ENCODE assay signal across 11 mouse cellular contexts in the genomic region with DNA sequence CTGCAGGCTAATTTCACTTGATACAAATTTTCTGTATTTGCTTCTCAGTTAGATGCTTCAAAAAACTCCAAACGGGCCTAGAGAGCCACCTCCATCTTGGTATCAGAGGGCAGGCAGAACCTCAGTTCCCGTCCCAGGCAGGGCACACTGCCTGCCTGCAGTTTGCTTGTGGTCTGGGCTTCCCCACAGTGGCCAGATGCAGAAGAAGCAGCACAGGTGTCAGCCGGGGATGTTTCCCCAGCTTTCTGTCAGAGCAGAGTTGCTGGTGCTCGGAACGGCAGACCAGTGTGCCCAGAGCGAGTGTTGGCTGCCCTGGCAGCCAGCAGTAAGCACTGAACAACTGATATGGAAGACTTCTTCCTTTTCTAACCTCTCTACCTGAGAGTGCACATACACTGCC. TPM values are rescaled to one million over a fixed set of nuclear protein-coding genes. Genes with fewer than 3 reads are reported as not detected.
DNase-seq lines count a peak whose midpoint lies in the region; ATAC-seq and TF ChIP-seq lines count a peak whose summit lies in the region.
"Had no signal": no experiment of that assay in that cellular context is flagged by ENCODE, and none has a peak within 500 bp of the region (broad histone marks: within the 10 kb centered on the region; RNA-seq: fewer than 3 reads in every experiment).

No protein-coding gene starts in this region.

- DNase-seq in heart, adult 11 months = peak; percentile 81
- DNase-seq in CD8-positive naive resting alpha-beta T cell, adult 2 months (ENCODE audit: low read depth in 2 of 2, low spot score in 2 of 2) = peak; percentile 40 to 46
- no peak for DNase-seq in stomach, postnatal 0 days (ENCODE audit: low spot score)
- DNase-seq in frontal cortex, postnatal 10 days (ENCODE audit: low spot score in 2 of 2) = no peak
- DNase-seq in layer of hippocampus, postnatal 25 days (ENCODE audit: extremely low spot score in 1 of 2, low spot score in 1 of 2) = no peak
- DNase-seq: heart, postnatal 10 days had no signal

- no peaks in the 10 kb centered on the region for H3K36me3 ChIP-seq in heart, embryonic 11.5 days (ENCODE audit: control insufficient read depth, insufficient read depth, low read length)
- H3K36me3 ChIP-seq in intestine, embryonic 16.5 days (ENCODE audit: control insufficient read depth, insufficient read depth, low read length) = no peaks in the 10 kb centered on the region
- no peaks in the 10 kb centered on the region for H3K36me3 ChIP-seq in stomach, postnatal 0 days (ENCODE audit: control insufficient read depth, insufficient read depth, low read length)
- no peaks in the 10 kb centered on the region for H3K36me3 ChIP-seq in midbrain, embryonic 13.5 days

- WGBS in heart, embryonic 11.5 days (ENCODE audit: insufficient replicate concordance) = 72% methylated on average over 6 of the region's 6 CpGs
- WGBS in intestine, embryonic 16.5 days = 59% methylated on average over 6 of the region's 6 CpGs
- 78% methylated on average over 6 of the region's 6 CpGs for WGBS in stomach, postnatal 0 days
- 75% methylated on average over 6 of the region's 6 CpGs for WGBS in midbrain, embryonic 13.5 days

- no peak for ATAC-seq in heart, embryonic 11.5 days (replicated peaks; ENCODE audit: insufficient number of reproducible peaks, low FRiP score, low TSS enrichment)
- peak; percentile 18 for ATAC-seq in intestine, embryonic 16.5 days
- 0 out of 2 replicates have a peak, but pooled peaks have one; percentile 2 for ATAC-seq in stomach, postnatal 0 days (ENCODE audit: low FRiP score, low TSS enrichment)
- no peak for ATAC-seq in midbrain, embryonic 13.5 days
- ATAC-seq: lung, postnatal 0 days had no signal

- no peak overlapping the region for H3K27ac ChIP-seq in heart, embryonic 11.5 days (ENCODE audit: low read depth, low read length)
- H3K27ac ChIP-seq in intestine, embryonic 16.5 days (ENCODE audit: low read length) = peak overlapping the region; percentile 88
- H3K27ac ChIP-seq in stomach, postnatal 0 days (replicated peaks) = peak overlapping the region; percentile 80
- no peak overlapping the region for H3K27ac ChIP-seq in midbrain, embryonic 13.5 days

- no peak overlapping the region for H3K4me3 ChIP-seq in heart, embryonic 11.5 days (ENCODE audit: low read depth, low read length)
- H3K4me3 ChIP-seq in intestine, embryonic 16.5 days (ENCODE audit: low read length) = no peak overlapping the region
- no peak overlapping the region for H3K4me3 ChIP-seq in stomach, postnatal 0 days (ENCODE audit: low read depth, low read length)
- no peak overlapping the region for H3K4me3 ChIP-seq in midbrain, embryonic 13.5 days (replicated peaks)
- H3K4me3 ChIP-seq: erythroblast, embryonic 14.5 days had no signal

- no peak overlapping the region for H3K4me2 ChIP-seq in heart, embryonic 11.5 days
- peak overlapping the region; percentile 21; the same call in 1 of the 2 replicates for H3K4me2 ChIP-seq in intestine, embryonic 16.5 days (ENCODE audit: low read depth, low read length)
- H3K4me2 ChIP-seq in stomach, postnatal 0 days (replicated peaks; ENCODE audit: low read depth) = no peak overlapping the region
- H3K4me2 ChIP-seq in midbrain, embryonic 13.5 days (replicated peaks) = no peak overlapping the region

- H3K4me1 ChIP-seq in heart, embryonic 11.5 days (ENCODE audit: control insufficient read depth, insufficient read depth, low read length) = peaks cover 8% of the 10 kb centered on the region; the same call in 1 of the 2 replicates
- H3K4me1 ChIP-seq in intestine, embryonic 16.5 days (ENCODE audit: control insufficient read depth, insufficient read depth, low read length) = peaks cover 29% of the 10 kb centered on the region
- H3K4me1 ChIP-seq in stomach, postnatal 0 days (replicated peaks; ENCODE audit: control insufficient read depth, insufficient read depth) = 0 out of 2 replicates have a peak, but pooled peaks cover 3% of the 10 kb centered on the region
- H3K4me1 ChIP-seq in midbrain, embryonic 13.5 days (replicated peaks) = no peaks in the 10 kb centered on the region

- peaks cover 4% of the 10 kb centered on the region for H3K27me3 ChIP-seq in heart, embryonic 11.5 days (ENCODE audit: control insufficient read depth, insufficient read depth, low read length)
- no peaks in the 10 kb centered on the region for H3K27me3 ChIP-seq in intestine, embryonic 16.5 days (replicated peaks; ENCODE audit: control insufficient read depth, insufficient read depth, low read length)
- H3K27me3 ChIP-seq in stomach, postnatal 0 days (ENCODE audit: control insufficient read depth, insufficient read depth, low read length) = no peaks in the 10 kb centered on the region
- H3K27me3 ChIP-seq in midbrain, embryonic 13.5 days = no peaks in the 10 kb centered on the region

- no peak for TF ChIP-seq EP300 in stomach, postnatal 0 days (optimal IDR thresholded peaks at IDR 0.05)

- TF ChIP-seq CTCF in stomach, postnatal 0 days (IDR thresholded peaks at IDR 0.05; ENCODE audit: low read depth) = peak; percentile 27; the same call in 1 of the 2 replicates

- no peak overlapping the region for H3K9ac ChIP-seq in heart, embryonic 11.5 days (ENCODE audit: low read depth, low read length)
- H3K9ac ChIP-seq in intestine, embryonic 16.5 days (ENCODE audit: low read depth, low read length) = peak overlapping the region; percentile 55
- no peak overlapping the region for H3K9ac ChIP-seq in stomach, postnatal 0 days (ENCODE audit: low read length)
- H3K9ac ChIP-seq in midbrain, embryonic 13.5 days (replicated peaks) = no peak overlapping the region

- H3K9me3 ChIP-seq in heart, embryonic 11.5 days (replicated peaks; ENCODE audit: control insufficient read depth, low read length) = no peaks in the 10 kb centered on the region
- H3K9me3 ChIP-seq in intestine, embryonic 16.5 days (ENCODE audit: control insufficient read depth, low read length) = no peaks in the 10 kb centered on the region
- H3K9me3 ChIP-seq in stomach, postnatal 0 days (ENCODE audit: control insufficient read depth, low read length) = no peaks in the 10 kb centered on the region
- H3K9me3 ChIP-seq in midbrain, embryonic 13.5 days = no peaks in the 10 kb centered on the region

RNA-seq across cellular contexts. Expression of a gene that starts 19.9 kb away (rescaled TPM):
- 0.63 TPM in 1 of 2 replicates, not detected in the other for polyA plus RNA-seq in heart, embryonic 11.5 days (2014; fragmentation: Nextera tagmentation; extraction: Ambion mirVana)
- polyA plus RNA-seq in intestine, embryonic 16.5 days (2015; fragmentation: Nextera tagmentation; extraction: Ambion mirVana) = 1.7 and 2.4 TPM in 2 replicates
- 1.9 and 2.3 TPM in 2 replicates for polyA plus RNA-seq in stomach, postnatal 0 days (2015; fragmentation: Nextera tagmentation; extraction: Ambion mirVana)
- polyA plus RNA-seq in midbrain, embryonic 13.5 days (2015; fragmentation: Nextera tagmentation; extraction: Ambion mirVana) = 0.40 TPM in 1 of 2 replicates, not detected in the other
- total RNA-seq in layer of hippocampus, postnatal 25 days (2021) = 1 to 10 TPM; 4.3 to 9.1 TPM
- polyA plus RNA-seq: erythroblast, embryonic 14.5 days had no signal

RNA-seq across cellular contexts. Expression of a gene that starts 52.3 kb away (rescaled TPM):
- 8.1 and 9.2 TPM in 2 replicates for polyA plus RNA-seq in heart, embryonic 11.5 days (2014; fragmentation: Nextera tagmentation; extraction: Ambion mirVana)
- polyA plus RNA-seq in intestine, embryonic 16.5 days (2015; fragmentation: Nextera tagmentation; extraction: Ambion mirVana) = 13.7 and 18.1 TPM in 2 replicates
- 9.4 and 10.1 TPM in 2 replicates for polyA plus RNA-seq in stomach, postnatal 0 days (2015; fragmentation: Nextera tagmentation; extraction: Ambion mirVana)
- 8.0 and 8.1 TPM in 2 replicates for polyA plus RNA-seq in midbrain, embryonic 13.5 days (2015; fragmentation: Nextera tagmentation; extraction: Ambion mirVana)
- 10 to 100 TPM in 1 of 2 experiments, 1 to 10 TPM in 1; 9.9 to 14.4 TPM for total RNA-seq in layer of hippocampus, postnatal 25 days (2021)
- polyA plus RNA-seq: erythroblast, embryonic 14.5 days had no signal

Comparison
In these comparisons a context has a peak if more than half of its experiments do, and no peak if none do; other contexts are left out.
1. DNase-seq: peak in heart, adult 11 months (single experiment) and CD8-positive naive resting alpha-beta T cell, adult 2 months (2 of 2); none in stomach, postnatal 0 days (single experiment), frontal cortex, postnatal 10 days (0 of 2) and layer of hippocampus, postnatal 25 days (0 of 2).
2. ATAC-seq: peak in intestine, embryonic 16.5 days (single experiment) and stomach, postnatal 0 days (single experiment); none in heart, embryonic 11.5 days (single experiment) and midbrain, embryonic 13.5 days (single experiment).
3. H3K27ac ChIP-seq: peak in intestine, embryonic 16.5 days (single experiment) and stomach, postnatal 0 days (single experiment); none in heart, embryonic 11.5 days (single experiment) and midbrain, embryonic 13.5 days (single experiment).